ENCODE assay signal across 8 mouse cellular contexts in the genomic region with DNA sequence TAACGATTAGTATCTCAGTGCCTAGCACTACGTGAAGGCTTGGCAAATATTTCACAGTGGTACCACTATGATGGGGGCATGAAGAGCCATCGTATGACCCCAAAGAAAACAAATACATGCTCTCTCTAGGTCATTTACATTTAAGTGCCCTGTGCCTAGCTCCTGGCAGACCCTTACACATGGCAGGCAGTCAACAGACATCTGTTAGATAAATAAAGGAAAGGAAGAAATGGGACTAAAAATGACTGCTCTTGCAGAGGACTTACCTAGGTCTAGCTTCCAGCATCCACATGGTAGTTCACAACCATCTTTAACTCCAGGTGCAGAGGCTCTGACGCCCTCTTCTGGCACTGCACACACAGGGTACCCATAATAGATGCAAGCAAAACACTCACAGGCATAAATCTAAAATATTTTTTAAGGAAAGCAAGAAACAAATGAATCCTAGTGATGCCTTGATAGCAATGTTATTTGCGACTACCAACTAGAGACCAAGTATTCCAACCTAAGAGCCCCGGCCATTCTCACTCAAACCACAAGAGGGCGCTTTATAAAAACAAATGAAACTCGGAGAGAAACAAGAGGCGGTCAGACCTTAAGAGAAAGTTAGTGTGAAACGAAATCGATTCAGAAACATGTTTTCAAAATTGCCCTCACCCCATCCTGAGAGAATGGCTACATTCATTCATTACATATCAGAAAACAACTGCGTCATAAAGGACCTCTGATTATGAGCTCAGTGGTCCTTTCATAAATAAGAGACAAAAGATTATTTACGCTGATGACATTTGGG. TPM values are rescaled to one million over a fixed set of nuclear protein-coding genes. Genes with fewer than 3 reads are reported as not detected.
A peak's percentile ranks its signal among the peaks of the same experiment; 100 is the strongest.
DNase-seq lines count a peak whose midpoint lies in the region; ATAC-seq and TF ChIP-seq lines count a peak whose summit lies in the region.

No protein-coding gene starts in this region.

- WGBS in cerebellum, adult 2 months = 21% methylated on average over 13 of the region's 13 CpGs
- 16% methylated on average over 13 of the region's 13 CpGs for WGBS in forebrain, embryonic 16.5 days
- 28% methylated on average over 13 of the region's 13 CpGs for WGBS in liver, postnatal 0 days (ENCODE audit: insufficient replicate concordance)
- 22% methylated on average over 13 of the region's 13 CpGs for WGBS in neural tube, embryonic 14.5 days

- peak overlapping the region; percentile 38 for H3K9ac ChIP-seq in forebrain, embryonic 16.5 days (replicated peaks; ENCODE audit: low read depth, low read length)
- H3K9ac ChIP-seq in liver, postnatal 0 days (replicated peaks) = no peak overlapping the region
- H3K9ac ChIP-seq in neural tube, embryonic 14.5 days (replicated peaks; ENCODE audit: low read depth, low read length) = 0 out of 2 replicates have a peak overlapping the region, but pooled peaks have one; percentile 25

- H3K36me3 ChIP-seq in G1E (replicated peaks) = no peaks in the 10 kb centered on the region
- H3K36me3 ChIP-seq in forebrain, embryonic 16.5 days (ENCODE audit: control insufficient read depth, insufficient read depth) = no peaks in the 10 kb centered on the region
- no peaks in the 10 kb centered on the region for H3K36me3 ChIP-seq in liver, postnatal 0 days (replicated peaks; ENCODE audit: insufficient read depth, low read length)
- H3K36me3 ChIP-seq in neural tube, embryonic 14.5 days (ENCODE audit: control insufficient read depth, insufficient read depth, low read length) = no peaks in the 10 kb centered on the region

- H3K9me3 ChIP-seq in G1E (replicated peaks) = no peaks in the 10 kb centered on the region
- no peaks in the 10 kb centered on the region for H3K9me3 ChIP-seq in forebrain, embryonic 16.5 days (ENCODE audit: control insufficient read depth, low read length)
- H3K9me3 ChIP-seq in liver, postnatal 0 days (ENCODE audit: low read length) = no peaks in the 10 kb centered on the region
- H3K9me3 ChIP-seq in neural tube, embryonic 14.5 days (ENCODE audit: control insufficient read depth, low read length) = no peaks in the 10 kb centered on the region

- no peak for DNase-seq in G1E (ENCODE audit: low spot score)
- peak; percentile 66 to 70 for DNase-seq in cerebellum, adult 2 months
- DNase-seq in heart, postnatal 4 days = peak; percentile 82
- DNase-seq in layer of hippocampus, adult 11-12 months (ENCODE audit: low spot score) = peak; percentile 92
- peak; percentile 61 for DNase-seq in liver, postnatal 0 days
- peak; percentile 75 for DNase-seq in thymus, postnatal 25 days

- peak; percentile 41; the same call in 1 of the 2 replicates for ATAC-seq in G1E (ENCODE audit: extremely low read depth, insufficient number of reproducible peaks, low FRiP score, poor library complexity, severe bottlenecking)
- peak; percentile 67 for ATAC-seq in forebrain, embryonic 16.5 days
- peak; percentile 45 for ATAC-seq in liver, postnatal 0 days
- ATAC-seq in neural tube, embryonic 14.5 days (ENCODE audit: low read depth) = peak; percentile 68

- peak; percentile 48 for TF ChIP-seq CTCF in G1E (IDR thresholded peaks at IDR 0.05; ENCODE audit: low read depth, low read length)
- no peak for TF ChIP-seq CTCF in cerebellum, adult 2 months (IDR thresholded peaks at IDR 0.05; ENCODE audit: borderline replicate concordance, insufficient read depth, low read depth, low read length)
- peak; percentile 75 for TF ChIP-seq CTCF in liver, postnatal 0 days (IDR thresholded peaks at IDR 0.05; ENCODE audit: low read depth)

- TF ChIP-seq POLR2A in cerebellum, adult 2 months (IDR thresholded peaks at IDR 0.05; ENCODE audit: borderline replicate concordance, insufficient read depth, low read length) = no peak

- peaks cover 4% of the 10 kb centered on the region for H3K4me1 ChIP-seq in G1E (ENCODE audit: insufficient read depth, low read depth, low read length)
- H3K4me1 ChIP-seq in cerebellum, adult 2 months (ENCODE audit: control insufficient read depth, insufficient read depth, low read length) = no peaks in the 10 kb centered on the region
- peaks cover 17% of the 10 kb centered on the region for H3K4me1 ChIP-seq in forebrain, embryonic 16.5 days (replicated peaks; ENCODE audit: control insufficient read depth, insufficient read depth, low read length)
- no peaks in the 10 kb centered on the region; the same call in 1 of the 2 replicates for H3K4me1 ChIP-seq in liver, postnatal 0 days (ENCODE audit: insufficient read depth)
- peaks cover 9% of the 10 kb centered on the region; the same call in 1 of the 2 replicates for H3K4me1 ChIP-seq in neural tube, embryonic 14.5 days (ENCODE audit: control insufficient read depth, insufficient read depth, low read length)

- no peak for TF ChIP-seq EP300 in liver, postnatal 0 days (IDR thresholded peaks at IDR 0.05; ENCODE audit: low read depth)

- no peak overlapping the region for H3K4me3 ChIP-seq in G1E (ENCODE audit: low read depth, low read length)
- H3K4me3 ChIP-seq in cerebellum, adult 2 months (replicated peaks; ENCODE audit: insufficient read depth, low read depth, low read length) = peak overlapping the region; percentile 66
- peak overlapping the region; percentile 44 for H3K4me3 ChIP-seq in forebrain, embryonic 16.5 days (replicated peaks; ENCODE audit: low read length)
- peak overlapping the region; percentile 11; the same call in 1 of the 2 replicates for H3K4me3 ChIP-seq in liver, postnatal 0 days (ENCODE audit: low read depth, low read length)
- peak overlapping the region; percentile 26 for H3K4me3 ChIP-seq in neural tube, embryonic 14.5 days (ENCODE audit: low read depth, low read length)

- H3K27ac ChIP-seq in cerebellum, adult 2 months (ENCODE audit: insufficient read depth, low read length) = peak overlapping the region; percentile 47; the same call in 1 of the 2 replicates
- peak overlapping the region; percentile 81 for H3K27ac ChIP-seq in forebrain, embryonic 16.5 days (ENCODE audit: low read length)
- no peak overlapping the region for H3K27ac ChIP-seq in liver, postnatal 0 days (ENCODE audit: low read depth)
- H3K27ac ChIP-seq in neural tube, embryonic 14.5 days (ENCODE audit: low read depth, low read length) = peak overlapping the region; percentile 16; the same call in 1 of the 2 replicates

- H3K4me2 ChIP-seq in forebrain, embryonic 16.5 days (ENCODE audit: low read length) = peak overlapping the region; percentile 63
- peak overlapping the region; percentile 50 for H3K4me2 ChIP-seq in liver, postnatal 0 days (ENCODE audit: low read depth, low read length)
- peak overlapping the region; percentile 56 for H3K4me2 ChIP-seq in neural tube, embryonic 14.5 days (ENCODE audit: low read depth, low read length)

- peaks cover 6% of the 10 kb centered on the region; the same call in 1 of the 2 replicates for H3K27me3 ChIP-seq in G1E (ENCODE audit: insufficient read depth, low read length)
- no peaks in the 10 kb centered on the region for H3K27me3 ChIP-seq in cerebellum, adult 2 months (ENCODE audit: control insufficient read depth, insufficient read depth, low read length)
- no peaks in the 10 kb centered on the region for H3K27me3 ChIP-seq in forebrain, embryonic 16.5 days (replicated peaks; ENCODE audit: control insufficient read depth, insufficient read depth, low read length)
- H3K27me3 ChIP-seq in liver, postnatal 0 days (ENCODE audit: insufficient read depth, low read length) = no peaks in the 10 kb centered on the region
- H3K27me3 ChIP-seq in neural tube, embryonic 14.5 days (ENCODE audit: control insufficient read depth, insufficient read depth, low read length) = no peaks in the 10 kb centered on the region

RNA-seq across cellular contexts. Expression of a gene that starts 15.7 kb away (rescaled TPM):
- total RNA-seq in G1E (2014; fragmentation: Nextera tagmentation) = 55.3 and 57.0 TPM in 2 replicates
- total RNA-seq in G1E (2017) = 17.0 and 18.0 TPM in 2 replicates
- polyA plus RNA-seq in G1E (2012) = 3.9 and 6.4 TPM in 2 replicates
- 23.4 and 23.6 TPM in 2 replicates for polyA plus RNA-seq in cerebellum, adult 2 months (2012; rRNA removed)
- 17.6 and 18.8 TPM in 2 replicates for polyA plus RNA-seq in forebrain, embryonic 16.5 days (2015; fragmentation: Nextera tagmentation; extraction: Ambion mirVana)
- 10 to 100 TPM; 20.6 to 21.3 TPM for total RNA-seq in heart, postnatal 4 days (2021)
- polyA plus RNA-seq in liver, postnatal 0 days (2015; fragmentation: Nextera tagmentation; extraction: Ambion mirVana) = 1.1 and 1.4 TPM in 2 replicates
- 22.9 and 25.4 TPM in 2 replicates for polyA plus RNA-seq in neural tube, embryonic 14.5 days (2014; fragmentation: Nextera tagmentation; extraction: Ambion mirVana)
